Mouse (Mus musculus) ES-E14 (cell line): ENCODE results near the gene Wdr62.

Experiments
- HCFC1 ChIP-seq: IDR thresholded peaks from 2 replicates; pipeline ENCODE4 v1.6.1; 2012; ENCODE audit warnings: low read length, inconsistent platforms, borderline replicate concordance; ENCODE audit not compliant: insufficient read depth
- ZC3H11A ChIP-seq: IDR thresholded peaks from 2 replicates; pipeline ENCODE4 v1.6.1; 2012; ENCODE audit warnings: low read depth, mild to moderate bottlenecking, inconsistent platforms, low read length, borderline replicate concordance

DNA sequence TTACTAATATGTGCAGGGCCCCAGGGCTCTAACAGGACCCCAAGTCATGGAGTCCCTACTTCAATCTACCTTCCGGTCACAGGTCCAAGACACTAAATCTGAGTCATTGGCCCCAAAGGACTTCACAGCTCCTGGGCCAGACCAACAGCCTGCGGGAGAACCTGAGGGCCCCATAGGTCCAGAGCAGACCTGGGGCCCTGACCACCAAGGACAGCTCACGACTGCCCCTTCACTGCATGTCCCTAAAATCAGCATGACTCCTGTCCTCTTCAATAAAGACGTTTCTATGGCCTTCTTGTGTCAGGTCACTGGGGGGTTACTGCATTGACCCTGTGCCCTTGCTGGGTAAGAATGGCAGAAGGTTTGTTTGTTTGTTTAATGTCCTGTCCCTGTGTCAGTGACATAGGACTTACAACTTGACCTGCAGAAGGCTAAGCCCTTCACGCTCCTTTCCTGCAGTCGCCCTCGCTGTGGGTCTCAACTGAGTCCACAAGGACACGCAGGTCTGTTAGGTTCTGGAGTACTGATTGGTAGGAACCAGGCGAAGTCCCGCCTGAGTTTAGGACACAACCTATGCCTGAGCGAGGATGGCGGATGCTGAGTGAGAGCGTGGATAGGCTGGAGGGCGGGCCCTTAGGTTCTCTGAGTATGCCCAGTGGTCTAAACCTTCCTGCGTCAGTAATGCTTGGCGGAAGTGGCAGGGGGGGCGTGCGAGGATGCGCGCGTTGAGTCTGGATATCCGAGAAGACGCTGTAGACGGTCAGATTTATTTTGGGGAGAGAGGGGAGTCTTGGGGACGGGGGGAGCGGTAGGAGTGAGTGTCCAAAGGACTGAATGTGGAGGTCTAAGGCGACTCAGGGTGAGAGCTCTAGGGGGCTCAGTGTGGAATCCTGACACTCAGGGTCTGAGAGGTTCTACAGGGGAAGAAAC is 28.1 kb upstream of the Wdr62 start, which contains the start of gene Alkbh6:
- TF ChIP-seq HCFC1, result no peak
- TF ChIP-seq ZC3H11A, result no peak
